Mouse (Mus musculus): ENCODE measurements around the gene Iqsec1.
A peak's percentile ranks its signal among the peaks of the same experiment; 100 is the strongest.

Iqsec1 gene

DNA sequence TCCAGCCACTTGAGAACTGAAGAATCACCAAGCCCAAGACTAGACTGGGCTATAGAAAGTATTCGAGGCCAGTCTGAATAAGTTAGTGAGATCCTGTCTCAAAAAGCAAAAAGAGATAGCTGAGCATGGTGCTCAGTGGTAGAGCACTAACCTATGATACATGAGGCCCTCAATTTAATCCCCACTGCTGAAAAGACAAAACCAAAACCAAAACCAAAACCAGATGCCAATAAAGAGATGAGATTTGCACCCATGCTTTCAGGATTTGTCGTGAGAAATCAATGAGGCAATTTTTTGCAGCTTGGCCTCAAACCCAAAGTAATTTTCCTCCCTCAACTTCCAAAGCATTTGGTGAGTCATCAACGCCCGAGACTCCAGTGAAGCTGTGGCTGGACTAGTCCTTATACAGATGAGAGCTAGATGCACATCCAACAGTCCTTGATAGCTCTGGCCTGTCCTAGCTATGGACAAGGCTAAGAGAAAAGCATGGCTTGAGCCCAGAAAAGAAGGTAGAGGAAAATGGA lies 239.0 kb downstream of the Iqsec1 start:
- no peak for DNase-seq

DNA sequence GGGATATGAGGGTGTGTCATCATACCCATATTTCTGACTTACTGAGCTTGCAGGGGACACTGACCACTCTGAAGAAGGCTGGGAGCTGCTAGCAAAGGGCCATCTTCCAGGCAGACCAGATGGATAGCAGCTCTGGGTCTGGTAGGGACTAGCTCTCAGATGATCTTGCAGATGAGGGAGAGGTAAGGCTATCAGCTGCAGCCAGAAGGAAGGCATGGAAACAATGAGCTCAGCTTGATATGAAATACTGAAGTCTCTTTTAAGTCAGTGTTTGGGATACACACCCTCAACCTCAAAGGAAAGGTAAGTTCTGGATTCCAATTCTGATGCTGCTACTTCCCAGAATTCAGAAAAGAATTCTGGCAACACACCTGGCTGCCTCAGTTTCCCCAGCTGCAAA lies 239.5 kb downstream of the Iqsec1 start:
- no peak for DNase-seq

DNA sequence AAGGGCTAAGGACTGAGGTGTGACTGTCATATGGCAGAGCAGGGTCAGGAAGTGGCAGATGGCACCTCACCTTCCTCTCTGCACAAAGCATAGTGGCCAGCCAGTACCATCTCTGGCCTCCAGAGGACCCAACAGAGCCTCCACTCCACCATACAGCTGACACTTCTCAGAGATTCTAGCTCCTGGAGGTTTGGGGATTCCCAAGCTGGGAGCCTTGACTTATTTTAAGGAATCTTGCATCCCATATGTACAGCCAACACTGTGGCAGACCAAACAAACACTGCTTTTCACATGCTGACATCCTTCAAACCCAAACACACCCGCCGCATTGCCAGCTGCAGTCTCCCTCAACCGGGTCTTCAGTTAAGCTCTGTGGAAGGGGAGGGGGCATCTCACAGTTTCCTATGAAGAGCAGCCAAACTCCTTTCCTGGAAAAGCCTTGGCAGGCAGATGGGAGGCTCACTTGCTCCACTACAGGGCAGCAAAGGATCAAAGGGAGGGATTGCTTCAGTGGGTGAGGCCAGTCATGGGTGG lies 242.1 kb downstream of the Iqsec1 start:
- peak; percentile 72 for DNase-seq

- DNase-seq: no peak
Measured at GRCm38 (mm10) chr6:90745401-90746198, 242.9 kb downstream of the Iqsec1 start.

DNA sequence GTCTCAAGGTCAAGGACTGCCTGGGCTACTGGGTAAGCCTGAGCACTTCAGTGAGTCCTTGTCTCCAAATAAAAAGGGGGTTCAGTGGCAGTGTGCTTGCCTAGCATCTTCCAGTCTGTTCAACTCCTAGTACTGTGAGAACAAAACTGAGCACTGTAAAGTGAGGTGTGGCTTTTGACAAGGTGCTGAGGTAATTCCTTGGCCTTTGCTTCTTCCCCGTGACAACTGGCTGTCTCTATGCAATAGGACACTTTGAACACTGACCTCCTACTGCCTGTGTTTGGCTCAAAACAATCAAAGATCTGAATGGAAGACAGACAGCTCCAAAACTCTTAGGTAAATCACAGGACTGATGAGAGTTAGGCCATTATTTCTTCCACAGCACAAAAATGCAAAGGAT lies 246.0 kb downstream of the Iqsec1 start:
- DNase-seq: no peak

- DNase-seq: no peak
Measured at GRCm38 (mm10) chr6:90741717-90742116, 246.8 kb downstream of the Iqsec1 start.

- no peak for DNase-seq
Measured at GRCm38 (mm10) chr6:90741056-90741420, 247.4 kb downstream of the Iqsec1 start.

DNA sequence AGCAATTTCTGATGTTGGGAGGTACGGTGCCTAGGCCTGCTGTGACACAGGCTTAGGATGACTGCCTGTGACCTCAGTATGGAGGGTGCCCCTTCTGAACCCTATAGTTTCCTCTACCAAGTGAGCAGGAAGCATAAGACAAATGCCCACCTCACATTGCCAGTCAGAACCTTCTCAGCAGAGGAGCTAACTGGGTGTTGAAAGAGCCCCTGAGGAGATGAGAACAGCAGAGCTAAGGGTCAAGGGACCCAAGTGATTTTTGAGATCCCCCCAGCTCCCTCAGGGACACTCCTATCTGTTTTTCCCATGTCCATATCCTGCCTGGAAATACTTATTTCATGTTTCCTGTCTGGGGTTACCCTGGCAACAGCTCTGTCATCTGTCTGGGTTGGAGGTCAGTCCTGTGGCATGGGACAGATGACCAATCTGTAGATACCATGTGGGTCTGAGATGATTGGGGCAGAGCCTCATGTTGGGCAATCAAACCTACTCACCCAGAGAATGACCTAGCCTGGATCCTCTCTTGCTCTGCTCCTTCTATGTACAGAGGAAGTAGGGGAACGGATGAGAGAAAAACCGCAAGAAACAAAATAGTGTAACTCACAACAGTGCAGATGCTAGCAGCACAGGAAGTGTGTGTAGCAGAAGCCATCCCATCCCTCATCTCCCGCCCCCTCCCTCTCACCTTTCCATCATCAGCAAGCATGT lies 248.0 kb downstream of the Iqsec1 start:
- no peak for DNase-seq

GRCm38 (mm10) chr6:90737376-90737775 lies 251.1 kb downstream of the Iqsec1 start:
- peak; percentile 91 for DNase-seq

- peak; percentile 77 for DNase-seq
Measured at GRCm38 (mm10) chr6:90736691-90737245, 251.7 kb downstream of the Iqsec1 start.

DNA sequence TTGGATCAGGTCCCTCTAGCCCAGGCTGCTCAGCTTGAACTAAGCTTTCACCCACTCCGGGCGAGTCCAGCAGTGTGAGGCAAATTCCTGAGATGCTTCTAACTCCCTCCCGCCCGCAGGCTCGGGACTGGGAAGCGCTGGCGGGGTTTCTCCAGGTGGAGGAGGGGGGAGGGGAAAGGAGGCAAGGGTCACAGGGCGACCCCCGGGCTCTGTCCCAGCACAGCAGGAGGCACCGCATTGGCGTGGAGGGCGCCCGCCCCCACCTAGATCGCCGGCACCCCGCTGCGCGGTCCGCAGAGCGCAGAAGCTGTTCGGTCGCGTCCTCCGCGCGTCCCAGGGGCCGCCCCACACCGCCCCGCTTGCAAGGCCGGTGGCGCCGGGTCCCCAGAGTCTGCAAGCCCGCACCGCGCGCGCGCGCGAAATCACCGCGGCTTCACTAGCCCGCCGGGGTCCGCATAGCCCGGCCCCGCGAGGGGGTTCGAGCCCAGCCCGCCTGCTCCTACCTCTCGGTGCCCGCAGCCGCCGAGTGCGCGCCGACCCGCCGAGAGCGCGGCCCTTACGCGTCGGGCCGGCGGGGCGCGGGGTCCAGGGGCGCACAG lies 252.3 kb downstream of the Iqsec1 start:
- DNase-seq: peak; percentile 77

- peak; percentile 50 for DNase-seq
Measured at GRCm38 (mm10) chr6:90735396-90736036, 253.0 kb downstream of the Iqsec1 start.

- DNase-seq: no peak
Measured at GRCm38 (mm10) chr6:90734806-90735205, 253.7 kb downstream of the Iqsec1 start.

DNA sequence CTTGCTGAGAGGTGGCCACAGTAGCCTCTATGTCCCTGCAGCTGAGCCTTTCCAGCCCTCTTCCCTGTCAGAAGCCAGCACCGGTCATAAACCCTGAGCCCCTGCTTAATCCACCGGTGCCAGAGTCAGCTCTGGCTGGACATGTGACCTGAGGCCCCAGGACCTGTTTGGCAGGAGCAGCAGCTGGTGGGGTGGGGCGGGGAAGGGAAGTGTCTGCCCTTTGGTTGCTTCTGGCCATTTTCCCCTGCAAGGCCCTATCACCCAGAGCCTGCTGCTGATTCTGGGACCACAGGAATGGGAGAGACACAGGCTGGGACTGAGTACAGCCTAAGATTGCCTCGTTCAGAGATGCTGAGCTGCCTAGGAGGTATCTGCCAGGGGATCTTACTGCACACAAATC lies 257.2 kb downstream of the Iqsec1 start:
- no peak for DNase-seq

DNA sequence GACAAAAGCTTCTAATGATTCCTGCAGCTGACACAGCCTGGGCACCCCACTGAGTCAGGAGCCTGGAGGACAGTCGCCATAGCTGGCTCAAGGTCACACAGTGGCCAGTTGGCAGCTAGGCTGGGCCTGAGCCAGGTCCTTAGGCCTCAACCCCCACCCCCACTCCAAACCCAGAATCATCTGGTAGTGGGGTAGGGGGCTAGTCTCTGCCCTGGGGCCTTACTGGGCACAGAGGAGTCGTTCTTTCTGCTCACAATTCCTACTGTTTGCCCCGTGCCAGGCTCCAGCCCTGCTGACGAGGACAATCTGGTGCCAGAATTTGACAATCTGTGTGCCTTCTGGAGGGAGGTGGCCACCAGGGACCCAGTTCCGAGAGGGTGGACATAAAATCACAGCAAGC lies 258.7 kb downstream of the Iqsec1 start:
- DNase-seq: peak; percentile 72

DNA sequence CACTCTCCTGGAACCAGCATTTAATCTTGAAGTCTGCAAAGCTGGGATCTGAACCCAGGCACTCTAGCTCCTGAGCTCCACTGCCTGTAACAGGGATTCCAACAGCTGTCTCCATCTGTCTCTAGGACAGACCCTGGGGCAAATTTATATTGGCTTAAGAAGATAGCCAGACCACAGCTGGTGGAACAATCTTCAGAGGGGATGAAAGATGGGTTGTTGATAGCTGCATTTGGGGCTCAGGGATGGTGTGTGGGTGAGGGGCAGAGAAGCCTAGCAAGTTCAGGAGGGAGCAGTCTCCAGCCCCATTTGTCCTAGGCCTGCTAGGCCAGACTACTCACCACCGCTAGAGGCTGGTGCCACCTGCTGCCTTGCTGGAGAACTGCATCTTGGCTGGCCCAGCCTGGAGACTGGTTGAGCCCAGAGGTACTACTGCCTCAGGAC lies 260.0 kb downstream of the Iqsec1 start:
- DNase-seq: peak; percentile 86

DNA sequence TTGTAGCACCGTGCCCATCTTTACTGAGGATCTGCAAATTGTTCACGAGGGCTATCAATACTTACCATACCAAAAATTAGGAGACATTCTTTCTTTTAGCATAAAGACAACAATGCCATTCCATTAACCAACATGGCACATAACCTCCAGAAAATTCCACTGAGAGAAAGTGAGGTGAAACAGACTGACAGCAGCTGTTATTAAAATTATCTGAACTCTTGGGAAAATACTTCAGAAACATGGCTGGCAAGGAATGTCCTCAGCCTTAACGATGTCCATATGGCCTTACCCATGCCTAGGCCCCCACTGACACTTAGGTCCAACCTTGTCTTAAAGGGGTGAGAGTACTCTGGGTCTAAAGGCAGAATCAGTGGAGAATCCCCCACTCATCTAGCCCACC lies 260.7 kb downstream of the Iqsec1 start:
- DNase-seq: no peak

DNA sequence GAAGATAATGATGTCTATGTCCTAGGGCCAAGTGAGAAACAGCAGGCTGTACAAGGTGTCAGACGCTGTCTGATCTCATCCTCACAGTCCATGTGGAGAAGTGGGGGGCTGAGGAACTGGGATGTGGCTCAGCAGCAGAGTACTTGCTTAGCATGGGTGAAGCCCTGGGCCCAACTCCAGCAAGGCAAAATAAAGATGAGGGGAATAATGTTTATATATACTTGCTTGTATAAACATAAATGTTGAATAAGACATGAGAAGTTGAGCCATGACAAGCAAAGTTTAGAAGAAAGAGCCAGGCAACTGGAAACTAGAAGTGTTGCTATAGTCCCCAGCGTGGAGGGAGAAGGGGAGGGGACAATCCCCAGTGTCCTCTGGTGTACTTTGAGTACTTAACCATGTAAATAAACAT lies 261.8 kb downstream of the Iqsec1 start:
- no peak for DNase-seq

DNA sequence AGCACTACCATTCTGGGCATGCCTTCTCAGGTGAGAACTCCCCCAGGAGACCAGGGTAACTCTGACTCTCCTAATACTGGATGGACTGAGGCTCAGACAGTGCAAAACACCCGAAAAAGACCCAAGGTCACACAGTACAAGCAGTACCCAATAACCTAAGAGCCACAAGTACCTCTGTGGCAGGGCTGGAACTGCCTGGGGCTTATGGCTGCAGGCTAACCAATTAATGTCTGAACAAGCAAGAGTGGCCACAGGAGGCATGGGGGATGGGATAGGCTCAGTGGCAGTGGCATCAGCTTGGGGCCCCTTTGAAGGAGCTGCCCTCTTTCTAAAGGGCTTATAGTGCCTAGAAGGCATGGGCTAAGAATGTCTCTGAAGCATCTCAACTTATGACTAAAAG lies 263.0 kb downstream of the Iqsec1 start:
- DNase-seq: no peak

GRCm38 (mm10) chr6:90722993-90723392 lies 265.5 kb downstream of the Iqsec1 start:
- DNase-seq: no peak

GRCm38 (mm10) chr6:90720996-90721746 lies 267.3 kb downstream of the Iqsec1 start:
- DNase-seq: no peak

GRCm38 (mm10) chr6:90720201-90720600 lies 268.3 kb downstream of the Iqsec1 start:
- DNase-seq: no peak
